Mouse (Mus musculus): ENCODE measurements around the gene Sphk1.

DNA sequence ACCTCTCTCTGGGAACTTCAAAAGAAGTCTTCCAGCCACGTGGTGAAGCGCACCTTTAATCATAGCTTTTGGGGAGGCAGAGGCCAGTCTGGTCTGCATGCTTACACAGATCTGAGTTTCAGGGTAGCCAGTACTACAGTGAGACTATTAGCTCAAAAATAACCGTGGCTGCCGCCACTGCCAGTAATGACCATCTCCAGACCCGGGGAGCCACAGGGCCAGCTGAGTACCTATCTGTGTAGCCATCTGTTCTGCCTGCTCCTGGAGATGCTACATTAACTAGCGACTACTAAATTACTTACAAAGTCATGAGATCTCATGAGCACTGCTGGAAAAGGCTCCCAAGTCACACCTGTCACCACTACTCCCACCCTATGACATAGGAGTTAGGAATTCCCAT is 44.3 kb downstream of the Sphk1 start:
- TF ChIP-seq CTCF (IDR thresholded peaks at IDR 0.05; ENCODE audit: borderline replicate concordance, control insufficient read depth, extremely low read depth, insufficient read depth, low read length, poor library complexity) (no peak), POLR2A (IDR thresholded peaks at IDR 0.05; ENCODE audit: control insufficient read depth, extremely low read depth, insufficient read depth, low read length, poor library complexity) (no peak)

Measured in thymus, adult 2 months (tissue).